Mouse (Mus musculus): ENCODE measurements around the gene Kiss1.

GRCm38 (mm10) chr1:133366951-133367605, 45.4 kb downstream of the Kiss1 start:
- TF ChIP-seq CTCF (conservative IDR thresholded peaks at IDR 0.05 in 1 of 2, IDR thresholded peaks at IDR 0.05 in 1 of 2; ENCODE audit: low read depth in 2 of 2, low read length in 2 of 2) (no peak), POLR2A (IDR thresholded peaks at IDR 0.05; ENCODE audit: low read depth, low read length) (no peak), TBP (conservative IDR thresholded peaks at IDR 0.05; ENCODE audit: low read depth, low read length) (no peak), MEF2A (IDR thresholded peaks at IDR 0.05; ENCODE audit: borderline replicate concordance, low read depth, low read length) (no peak), CHD1 (IDR thresholded peaks at IDR 0.05; ENCODE audit: low read depth, low read length) (no peak), HCFC1 (IDR thresholded peaks at IDR 0.05; ENCODE audit: low read depth, low read length) (no peak), USF1 (IDR thresholded peaks at IDR 0.05; ENCODE audit: low read depth, low read length) (no peak), SMC3 (IDR thresholded peaks at IDR 0.05; ENCODE audit: low read depth, low read length) (no peak), E2F4 (IDR thresholded peaks at IDR 0.05; ENCODE audit: insufficient replicate concordance, low read depth, low read length) (no peak), ZNF384 (IDR thresholded peaks at IDR 0.05; ENCODE audit: low read depth, low read length) (no peak), EP300 (IDR thresholded peaks at IDR 0.05; ENCODE audit: low read length) (no peak)

Data from CH12.LX (cell line).